Mouse (Mus musculus) C2C12 (cell line): ENCODE data around the gene Gm10147. TPM values are rescaled to one million over a fixed set of nuclear protein-coding genes. Genes with fewer than 3 reads are reported as not detected.
"Not testable (repeated sequence)": the region's sequence is repeated elsewhere in the genome, so short reads cannot be mapped to it uniquely, and the experiment has no call there.

Experiments used
- H3K27me3 ChIP-seq: one replicate; pipeline ENCODE4 v1.6.1; 2011; ENCODE audit not compliant: control insufficient read depth, insufficient read depth, insufficient read length
- H3K36me3 ChIP-seq: one replicate; pipeline ENCODE4 v1.6.1; 2011; ENCODE audit not compliant: control insufficient read depth, insufficient read depth
- H3K4me3 ChIP-seq: one replicate; pipeline ENCODE4 v1.5.1; 2011; ENCODE audit warnings: mild to moderate bottlenecking, control low read depth; ENCODE audit not compliant: poor library complexity, insufficient read depth, severe bottlenecking
- H3K79me2 ChIP-seq: one replicate; pipeline ENCODE4 v1.6.1; 2011; ENCODE audit not compliant: control insufficient read depth, insufficient read depth
- H3K79me3 ChIP-seq: one replicate; pipeline ENCODE4 v1.6.1; 2011; ENCODE audit warnings: low read depth, control low read depth
- H3ac ChIP-seq: one replicate; pipeline ENCODE3; 2011; ENCODE audit warnings: low read depth; ENCODE audit not compliant: control insufficient read depth, insufficient read length
- long read RNA-seq, 2 experiments: library from polyadenylated mRNA; unstranded; transcript quantifications; one replicate each; pipeline ENCODE4 v2.0.0; 2019 to 2020
- microRNA-seq: library from miRNA; unstranded; fragments of <30 nt; microRNA quantifications from one replicate; pipeline ENCODE4, GENCODE M21; 2019; ENCODE audit warnings: borderline microRNAs expressed
- polyA plus RNA-seq: library from polyadenylated mRNA; unstranded; fragments of >200 nt; fragmentation: generic; extraction: Trizol; gene quantifications from one replicate; pipeline ENCODE4 v1.2.1, GENCODE M21; 2012; ENCODE audit warnings: missing spikeins

Gm10147 gene
- not detected for polyA plus RNA-seq
- long read RNA-seq, experiment 1 = 0 reads
- long read RNA-seq, experiment 2 = 0 reads

DNA sequence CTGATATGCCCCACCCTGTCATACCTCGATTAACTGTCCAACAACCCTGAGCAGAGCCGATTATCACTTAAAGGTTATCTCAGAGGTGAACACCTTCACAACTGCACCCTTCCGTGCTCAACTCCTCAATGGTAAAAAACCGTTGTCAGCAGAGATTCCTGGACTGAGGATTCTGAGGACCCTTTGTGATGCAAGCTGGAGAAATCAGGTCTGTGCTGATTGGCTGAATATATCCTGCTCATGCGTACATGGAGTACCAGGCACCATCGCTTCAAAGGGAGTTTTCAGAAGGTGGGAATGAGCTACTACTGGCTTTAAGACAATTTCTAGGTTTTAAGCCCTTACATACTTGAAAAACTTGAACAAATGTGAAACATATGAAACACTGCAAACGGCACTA lies at the start of gene Gm10147:
Gene Gm10147 (minus strand): TSS at position 101 of the 400 bp plus-strand sequence.
- not testable (repeated sequence) for H3K27me3 ChIP-seq, H3K79me2 ChIP-seq, H3K79me3 ChIP-seq, H3K4me3 ChIP-seq, H3ac ChIP-seq, H3K36me3 ChIP-seq

Small RNA genes lying within 50 kb of the gene (microRNA-seq; reads per million reads assigned to microRNA genes)
- gene Gm44499 = not detected
